Mouse (Mus musculus): ENCODE measurements around the gene Fam216b. TPM values are rescaled to one million over a fixed set of nuclear protein-coding genes. Genes with fewer than 3 reads are reported as not detected.

Gene Fam216b
- polyA plus RNA-seq (2016; fragmentation: Nextera tagmentation; extraction: Ambion mirVana), result not detected in 2 replicates

- Histone ChIP-seq H3K36me3 (no peaks in the 10 kb centered on the region), H3K4me1 (replicated peaks) (no peaks in the 10 kb centered on the region), H3K27ac (no peak within 1 kb of the TSS), H3K9me3 (no peaks in the 10 kb centered on the region), H3K27me3 (ENCODE audit: insufficient read depth, poor library complexity, severe bottlenecking) (no peaks in the 10 kb centered on the region), H3K4me3 (no peak within 1 kb of the TSS)
- WGBS, result 93% methylated on average over 6 of the region's 6 CpGs
- DNase-seq (ENCODE audit: low spot score), result no peak
Observed at GRCm38 (mm10) chr14:78088907-78089306, at the start of gene Fam216b. Gene Fam216b (minus strand): TSS chr14:78089007.

DNA sequence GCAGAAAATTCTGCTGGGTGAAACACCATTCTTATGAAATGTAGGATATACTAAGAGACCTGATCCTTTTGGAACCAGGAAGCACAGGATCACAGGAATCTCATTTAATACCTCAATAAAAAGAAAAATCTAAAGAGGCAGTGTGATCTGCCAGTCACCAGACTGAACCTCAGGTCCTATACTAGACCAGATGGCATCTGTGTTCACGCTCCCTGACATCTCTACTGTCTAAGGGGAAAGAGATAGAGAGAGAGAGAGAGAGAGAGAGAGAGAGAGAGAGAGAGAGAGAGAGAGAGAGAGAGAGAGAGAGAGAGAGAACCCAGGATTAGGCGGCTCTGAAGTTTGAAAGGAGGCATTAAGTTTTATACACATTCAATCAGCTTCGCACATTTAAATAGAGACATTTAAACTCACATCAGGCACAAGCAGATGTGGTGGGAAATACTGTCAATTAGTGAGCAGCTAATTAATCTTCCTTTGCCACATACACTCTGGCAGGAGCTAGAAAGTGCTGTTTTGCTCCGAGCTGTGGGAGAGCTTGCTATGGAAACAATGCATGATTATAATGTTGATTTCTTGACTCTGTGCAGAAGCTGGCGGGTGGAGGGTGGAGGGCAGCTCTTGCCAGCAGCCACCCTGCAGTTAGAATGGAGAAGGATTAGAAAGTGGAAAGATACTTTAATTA, 43.7 kb upstream of the Fam216b start:
- H3K27ac ChIP-seq, result no peak overlapping the region
- H3K9me3 ChIP-seq, result no peaks in the 10 kb centered on the region
- H3K4me3 ChIP-seq, result no peak overlapping the region
- WGBS, result 36% methylated on average over 5 of the region's 5 CpGs
- peaks cover 5% of the 10 kb centered on the region; the same call in 1 of the 2 replicates for H3K4me1 ChIP-seq (replicated peaks)
- no peak for DNase-seq (ENCODE audit: low spot score)
- no peaks in the 10 kb centered on the region for H3K27me3 ChIP-seq (ENCODE audit: insufficient read depth, poor library complexity, severe bottlenecking)
- no peaks in the 10 kb centered on the region for H3K36me3 ChIP-seq

- WGBS, result 63% methylated on average over 3 of the region's 3 CpGs
- Histone ChIP-seq H3K36me3 (no peaks in the 10 kb centered on the region), H3K4me1 (replicated peaks) (0 out of 2 replicates have a peak, but pooled peaks cover 5% of the 10 kb centered on the region), H3K4me3 (no peak overlapping the region), H3K9me3 (no peaks in the 10 kb centered on the region), H3K27me3 (ENCODE audit: insufficient read depth, poor library complexity, severe bottlenecking) (no peaks in the 10 kb centered on the region), H3K27ac (no peak overlapping the region)
- no peak for DNase-seq (ENCODE audit: low spot score)
Observed at GRCm38 (mm10) chr14:78126670-78127069, 37.9 kb upstream of the Fam216b start.

GRCm38 (mm10) chr14:78120286-78120685, 31.5 kb upstream of the Fam216b start:
- H3K4me3 ChIP-seq, result no peak overlapping the region
- H3K27ac ChIP-seq, result no peak overlapping the region
- DNase-seq (ENCODE audit: low spot score), result no peak
- H3K4me1 ChIP-seq (replicated peaks), result 0 out of 2 replicates have a peak, but pooled peaks cover 3% of the 10 kb centered on the region
- H3K27me3 ChIP-seq (ENCODE audit: insufficient read depth, poor library complexity, severe bottlenecking), result no peaks in the 10 kb centered on the region
- H3K36me3 ChIP-seq, result no peaks in the 10 kb centered on the region
- WGBS, result 68% methylated on average over 3 of the region's 3 CpGs
- H3K9me3 ChIP-seq, result peaks cover under 1% of the 10 kb centered on the region; the same call in 1 of the 2 replicates

DNA sequence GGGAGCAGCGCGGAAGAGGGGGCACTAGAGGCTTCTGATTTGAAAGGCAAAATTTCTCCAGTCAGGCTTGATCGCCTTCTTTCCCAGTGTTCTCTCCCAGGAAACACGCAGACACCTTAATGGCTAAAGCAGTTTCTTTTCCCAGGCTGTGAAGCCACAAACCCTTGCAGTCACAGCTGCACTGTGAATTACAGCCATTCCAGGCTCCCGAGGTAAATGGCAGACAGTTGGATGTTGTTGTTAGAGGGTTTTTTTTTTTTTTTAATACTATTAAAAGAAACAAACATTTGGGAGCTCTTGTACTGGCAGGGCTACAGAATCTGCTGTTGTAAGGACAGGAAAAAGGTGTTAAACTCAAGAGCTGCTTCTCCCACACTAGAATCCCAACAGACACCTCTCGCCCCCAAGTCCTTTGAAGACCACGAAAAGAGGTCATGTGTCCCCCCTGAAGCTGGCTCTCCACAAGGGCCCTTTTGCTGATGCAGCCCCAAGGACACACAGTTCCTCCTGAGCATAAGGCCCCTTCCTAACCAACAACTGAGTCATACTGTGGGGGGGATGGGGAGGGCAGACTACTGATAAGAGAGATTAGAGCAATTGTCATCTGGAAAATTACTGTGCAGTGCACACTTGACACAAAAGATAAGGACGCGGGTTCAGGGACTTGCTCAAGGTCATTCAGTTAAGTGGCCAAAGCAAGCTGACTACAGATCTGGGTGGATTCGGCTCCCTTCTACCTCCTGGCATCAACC, 30.8 kb upstream of the Fam216b start:
- 77% methylated on average over 10 of the region's 10 CpGs for WGBS

GRCm38 (mm10) chr14:78117671-78118070, 28.9 kb upstream of the Fam216b start:
- H3K27me3 ChIP-seq (ENCODE audit: insufficient read depth, poor library complexity, severe bottlenecking), result no peaks in the 10 kb centered on the region
- WGBS, result 79% methylated on average over 4 of the region's 4 CpGs
- no peak for DNase-seq (ENCODE audit: low spot score)

More for the DNA sequence above, 30.8 kb upstream of the Fam216b start:
- DNase-seq (ENCODE audit: low spot score), result no peak
- Histone ChIP-seq H3K27me3 (ENCODE audit: insufficient read depth, poor library complexity, severe bottlenecking) (no peaks in the 10 kb centered on the region), H3K4me3 (no peak overlapping the region), H3K27ac (no peak overlapping the region), H3K9me3 (peaks cover 5% of the 10 kb centered on the region; the same call in 1 of the 2 replicates), H3K36me3 (no peaks in the 10 kb centered on the region), H3K4me1 (replicated peaks) (0 out of 2 replicates have a peak, but pooled peaks cover 3% of the 10 kb centered on the region)

GRCm38 (mm10) chr14:78117268-78117667, 28.5 kb upstream of the Fam216b start:
- no peaks in the 10 kb centered on the region for H3K27me3 ChIP-seq (ENCODE audit: insufficient read depth, poor library complexity, severe bottlenecking)
- H3K4me3 ChIP-seq, result no peak overlapping the region
- peaks cover 5% of the 10 kb centered on the region; the same call in 1 of the 2 replicates for H3K9me3 ChIP-seq
- 0 out of 2 replicates have a peak, but pooled peaks cover 3% of the 10 kb centered on the region for H3K4me1 ChIP-seq (replicated peaks)
- H3K27ac ChIP-seq, result no peak overlapping the region
- WGBS, result 81% methylated on average over 2 of the region's 2 CpGs
- DNase-seq (ENCODE audit: low spot score), result no peak
- H3K36me3 ChIP-seq, result no peaks in the 10 kb centered on the region

More at GRCm38 (mm10) chr14:78117671-78118070, 28.9 kb upstream of the Fam216b start:
- H3K9me3 ChIP-seq, result peaks cover 5% of the 10 kb centered on the region; the same call in 1 of the 2 replicates
- H3K4me3 ChIP-seq, result no peak overlapping the region
- no peak overlapping the region for H3K27ac ChIP-seq
- H3K4me1 ChIP-seq (replicated peaks), result 0 out of 2 replicates have a peak, but pooled peaks cover 3% of the 10 kb centered on the region
- H3K36me3 ChIP-seq, result no peaks in the 10 kb centered on the region

GRCm38 (mm10) chr14:78112466-78112865, 23.7 kb upstream of the Fam216b start:
- no peak for DNase-seq (ENCODE audit: low spot score)
- 90% methylated on average over 3 of the region's 3 CpGs for WGBS
- H3K27ac ChIP-seq, result no peak overlapping the region
- peaks cover 5% of the 10 kb centered on the region; the same call in 1 of the 2 replicates for H3K9me3 ChIP-seq
- no peaks in the 10 kb centered on the region for H3K4me1 ChIP-seq (replicated peaks)
- H3K4me3 ChIP-seq, result no peak overlapping the region
- H3K27me3 ChIP-seq (ENCODE audit: insufficient read depth, poor library complexity, severe bottlenecking), result no peaks in the 10 kb centered on the region
- no peaks in the 10 kb centered on the region for H3K36me3 ChIP-seq

- Histone ChIP-seq H3K9me3 (peaks cover 5% of the 10 kb centered on the region; the same call in 1 of the 2 replicates), H3K36me3 (no peaks in the 10 kb centered on the region), H3K27ac (no peak overlapping the region), H3K4me3 (no peak overlapping the region), H3K4me1 (replicated peaks) (no peaks in the 10 kb centered on the region), H3K27me3 (ENCODE audit: insufficient read depth, poor library complexity, severe bottlenecking) (no peaks in the 10 kb centered on the region)
- DNase-seq (ENCODE audit: low spot score), result no peak
- 93% methylated on average over 3 of the region's 3 CpGs for WGBS
Observed at GRCm38 (mm10) chr14:78110871-78111270, 22.1 kb upstream of the Fam216b start.

DNA sequence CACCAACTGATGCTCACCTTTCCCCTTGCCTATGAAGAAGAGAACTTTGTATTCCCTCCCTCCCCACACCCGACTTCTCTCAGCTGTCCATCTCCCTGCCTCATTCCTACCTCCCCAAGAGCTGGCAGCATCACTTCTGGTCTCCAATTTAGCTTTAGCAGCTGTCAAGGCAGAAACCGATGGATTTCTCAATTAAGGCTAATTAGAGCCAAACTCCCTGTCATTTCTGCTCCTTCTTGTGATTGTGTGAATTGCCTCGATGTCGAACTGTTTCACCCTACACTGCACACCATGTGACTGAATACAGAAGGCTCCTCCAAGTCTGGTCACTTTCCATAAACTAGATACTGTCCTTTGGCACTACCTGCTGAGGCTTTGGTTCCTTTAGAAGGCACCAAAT, 20.6 kb upstream of the Fam216b start:
- 72% methylated on average over 4 of the region's 4 CpGs for WGBS
- Histone ChIP-seq H3K27ac (no peak overlapping the region), H3K4me1 (replicated peaks) (no peaks in the 10 kb centered on the region), H3K27me3 (ENCODE audit: insufficient read depth, poor library complexity, severe bottlenecking) (no peaks in the 10 kb centered on the region), H3K4me3 (no peak overlapping the region), H3K9me3 (no peaks in the 10 kb centered on the region), H3K36me3 (no peaks in the 10 kb centered on the region)
- DNase-seq (ENCODE audit: low spot score), result no peak

GRCm38 (mm10) chr14:78108388-78108787, 19.6 kb upstream of the Fam216b start:
- Histone ChIP-seq H3K4me1 (replicated peaks) (no peaks in the 10 kb centered on the region), H3K4me3 (no peak overlapping the region), H3K27ac (no peak overlapping the region), H3K36me3 (no peaks in the 10 kb centered on the region), H3K9me3 (no peaks in the 10 kb centered on the region), H3K27me3 (ENCODE audit: insufficient read depth, poor library complexity, severe bottlenecking) (no peaks in the 10 kb centered on the region)
- 84% methylated on average over 3 of the region's 3 CpGs for WGBS
- DNase-seq (ENCODE audit: low spot score), result no peak

DNA sequence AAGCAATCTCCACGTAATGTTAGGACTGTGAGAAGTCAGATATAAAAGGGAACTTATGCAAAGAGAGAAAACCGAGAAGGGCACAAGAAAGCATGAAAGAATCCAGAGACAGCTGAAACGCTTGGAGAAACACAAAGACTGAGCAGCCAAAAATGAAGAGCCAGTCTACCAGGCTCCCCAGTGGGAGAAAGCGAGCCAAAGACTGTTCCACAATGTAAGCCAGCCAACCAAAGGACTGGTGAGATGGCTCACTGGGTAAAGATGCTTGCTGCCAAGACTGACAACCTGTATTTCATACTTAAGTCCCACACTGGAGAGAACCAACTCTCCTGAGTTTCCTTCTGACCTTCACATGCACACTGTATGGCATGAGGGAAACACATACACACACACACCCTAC, 784 bp upstream of the Fam216b start:
- H3K9me3 ChIP-seq, result no peaks in the 10 kb centered on the region
- 67% methylated on average over 4 of the region's 4 CpGs for WGBS
- no peak overlapping the region for H3K4me3 ChIP-seq
- H3K36me3 ChIP-seq, result no peaks in the 10 kb centered on the region
- H3K27me3 ChIP-seq (ENCODE audit: insufficient read depth, poor library complexity, severe bottlenecking), result no peaks in the 10 kb centered on the region
- no peak overlapping the region for H3K27ac ChIP-seq
- no peaks in the 10 kb centered on the region for H3K4me1 ChIP-seq (replicated peaks)
- no peak for DNase-seq (ENCODE audit: low spot score)

GRCm38 (mm10) chr14:78083465-78083864, 5.3 kb downstream of the Fam216b start:
- Histone ChIP-seq H3K27me3 (ENCODE audit: insufficient read depth, poor library complexity, severe bottlenecking) (no peaks in the 10 kb centered on the region), H3K4me1 (replicated peaks) (no peaks in the 10 kb centered on the region), H3K36me3 (no peaks in the 10 kb centered on the region), H3K9me3 (no peaks in the 10 kb centered on the region), H3K27ac (no peak overlapping the region), H3K4me3 (no peak overlapping the region)
- WGBS, result 85% methylated on average over 5 of the region's 5 CpGs
- DNase-seq (ENCODE audit: low spot score), result no peak
